Mouse (Mus musculus): ENCODE results near the gene Stx6. TPM values are rescaled to one million over a fixed set of nuclear protein-coding genes. Genes with fewer than 3 reads are reported as not detected.

Gene Stx6
- polyA plus RNA-seq, 1 experiment: 26.0 TPM

- peaks cover 12% of the 10 kb centered on the region for H3K36me3 ChIP-seq (ENCODE audit: control insufficient read depth, insufficient read depth)
- TF ChIP-seq MYOG (IDR thresholded peaks at IDR 0.05; ENCODE audit: control insufficient read depth in 1 of 3, insufficient read depth in 1 of 3, insufficient read length in 2 of 3, low read depth in 2 of 3) (no peak), MYOD1 (IDR thresholded peaks at IDR 0.05; ENCODE audit: control insufficient read depth in 1 of 3, insufficient read length in 2 of 3, low read depth in 2 of 3) (no peak), SRF (IDR thresholded peaks at IDR 0.05; ENCODE audit: control insufficient read depth, insufficient read length, low read depth) (no peak), POLR2AphosphoS2 (IDR thresholded peaks at IDR 0.05; ENCODE audit: insufficient read length, low read depth) (no peak), REST (IDR thresholded peaks at IDR 0.05; ENCODE audit: insufficient read depth, insufficient read length) (no peak), USF1 (IDR thresholded peaks at IDR 0.05; ENCODE audit: low read depth) (no peak), CEBPB (IDR thresholded peaks at IDR 0.05; ENCODE audit: insufficient read depth, poor library complexity, severe bottlenecking) (no peak), E2F4 (IDR thresholded peaks at IDR 0.05; ENCODE audit: insufficient read depth) (no peak), TCF3 (IDR thresholded peaks at IDR 0.05; ENCODE audit: insufficient read length, low read depth) (no peak), POLR2A (IDR thresholded peaks at IDR 0.05; ENCODE audit: insufficient read length, low read depth) (no peak), TCF12 (IDR thresholded peaks at IDR 0.05; ENCODE audit: insufficient read depth, poor library complexity, severe bottlenecking) (no peak), MAX (IDR thresholded peaks at IDR 0.05; ENCODE audit: low read depth) (no peak)
- no peaks in the 10 kb centered on the region for H3K79me2 ChIP-seq (ENCODE audit: control insufficient read depth, insufficient read depth)
- H3K4me3 ChIP-seq: no peak overlapping the region
- no peaks in the 10 kb centered on the region for H3K27me3 ChIP-seq (ENCODE audit: control insufficient read depth, insufficient read depth, insufficient read length)
- H3K4me2 ChIP-seq (ENCODE audit: low read depth): no peak overlapping the region
- no peak overlapping the region for H3ac ChIP-seq (ENCODE audit: control insufficient read depth, insufficient read length)
Measured at GRCm38 (mm10) chr1:155178192-155178924, 19.8 kb downstream of the Stx6 start.

DNA sequence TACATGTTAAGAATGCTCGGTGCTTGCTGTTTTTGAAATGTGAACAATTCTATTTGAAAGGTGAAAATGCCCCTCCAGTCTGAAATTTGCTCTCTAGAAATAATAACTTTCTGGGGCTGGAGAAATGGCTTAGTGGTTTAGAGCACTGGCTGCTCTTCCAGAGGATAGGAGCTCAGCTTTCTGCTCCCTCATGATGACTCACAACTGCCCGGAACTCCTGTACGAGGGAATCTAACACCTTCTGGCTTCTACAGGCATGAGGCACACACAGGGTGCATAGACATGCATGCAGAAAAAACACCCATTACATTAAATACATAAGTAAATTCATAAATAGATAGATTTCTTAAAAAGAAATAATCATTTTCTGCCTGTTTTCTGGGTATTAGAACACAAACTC, 25.7 kb downstream of the Stx6 start:
- H3K27me3 ChIP-seq (ENCODE audit: control insufficient read depth, insufficient read depth, insufficient read length): no peaks in the 10 kb centered on the region
- H3K4me2 ChIP-seq (ENCODE audit: low read depth): no peak overlapping the region
- H3ac ChIP-seq (ENCODE audit: control insufficient read depth, insufficient read length): no peak overlapping the region
- H3K36me3 ChIP-seq (ENCODE audit: control insufficient read depth, insufficient read depth): peaks cover 4% of the 10 kb centered on the region
- no peak overlapping the region for H3K4me3 ChIP-seq
- TF ChIP-seq TCF12 (IDR thresholded peaks at IDR 0.05; ENCODE audit: insufficient read depth, poor library complexity, severe bottlenecking) (no peak), TCF3 (IDR thresholded peaks at IDR 0.05; ENCODE audit: insufficient read length, low read depth) (no peak), CEBPB (IDR thresholded peaks at IDR 0.05; ENCODE audit: insufficient read depth, poor library complexity, severe bottlenecking) (no peak), MYOD1 (IDR thresholded peaks at IDR 0.05; ENCODE audit: control insufficient read depth in 1 of 3, insufficient read length in 2 of 3, low read depth in 2 of 3) (no peak), POLR2AphosphoS2 (IDR thresholded peaks at IDR 0.05; ENCODE audit: insufficient read length, low read depth) (no peak), MAX (IDR thresholded peaks at IDR 0.05; ENCODE audit: low read depth) (no peak), POLR2A (IDR thresholded peaks at IDR 0.05; ENCODE audit: insufficient read length, low read depth) (no peak), REST (IDR thresholded peaks at IDR 0.05; ENCODE audit: insufficient read depth, insufficient read length) (no peak)
- no peaks in the 10 kb centered on the region for H3K79me2 ChIP-seq (ENCODE audit: control insufficient read depth, insufficient read depth)

- TF ChIP-seq SRF (IDR thresholded peaks at IDR 0.05; ENCODE audit: control insufficient read depth, insufficient read length, low read depth) (no peak), MAX (IDR thresholded peaks at IDR 0.05; ENCODE audit: low read depth) (no peak), REST (IDR thresholded peaks at IDR 0.05; ENCODE audit: insufficient read depth, insufficient read length) (no peak), MYOG (IDR thresholded peaks at IDR 0.05; ENCODE audit: control insufficient read depth in 1 of 3, insufficient read depth in 1 of 3, insufficient read length in 2 of 3, low read depth in 2 of 3) (no peak), MYOD1 (IDR thresholded peaks at IDR 0.05; ENCODE audit: control insufficient read depth in 1 of 3, insufficient read length in 2 of 3, low read depth in 2 of 3) (no peak), POLR2AphosphoS2 (IDR thresholded peaks at IDR 0.05; ENCODE audit: insufficient read length, low read depth) (no peak)
- H3K4me2 ChIP-seq (ENCODE audit: low read depth): no peak overlapping the region
- H3ac ChIP-seq (ENCODE audit: control insufficient read depth, insufficient read length): no peak overlapping the region
- H3K4me3 ChIP-seq: no peak overlapping the region
- H3K36me3 ChIP-seq (ENCODE audit: control insufficient read depth, insufficient read depth): peaks cover 8% of the 10 kb centered on the region
- H3K27me3 ChIP-seq (ENCODE audit: control insufficient read depth, insufficient read depth, insufficient read length): no peaks in the 10 kb centered on the region
- no peaks in the 10 kb centered on the region for H3K79me2 ChIP-seq (ENCODE audit: control insufficient read depth, insufficient read depth)
Measured at GRCm38 (mm10) chr1:155188656-155189055, 30.1 kb downstream of the Stx6 start.

DNA sequence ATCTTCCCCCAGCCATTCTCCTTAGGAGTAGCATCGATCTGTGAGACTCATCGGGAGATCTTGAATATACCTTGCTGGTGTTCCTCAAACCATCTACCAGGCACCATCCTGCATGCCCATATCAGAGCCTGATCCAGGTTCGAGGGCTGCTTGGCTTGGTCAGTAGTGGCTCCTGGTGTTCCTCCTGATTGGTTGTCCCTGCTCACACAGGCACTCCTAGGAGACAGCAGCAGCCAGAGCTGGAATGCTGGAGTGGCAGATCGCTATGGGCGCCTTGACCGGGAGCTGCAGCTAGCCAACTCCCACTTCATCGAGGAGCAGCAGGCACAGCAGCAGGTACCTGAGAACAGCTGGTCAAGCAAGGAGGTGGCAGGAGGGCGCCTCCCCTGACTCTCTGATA, 32.7 kb downstream of the Stx6 start:
- no peak for TF ChIP-seq SRF (IDR thresholded peaks at IDR 0.05; ENCODE audit: control insufficient read depth, insufficient read length, low read depth)
- no peak for TF ChIP-seq E2F4 (IDR thresholded peaks at IDR 0.05; ENCODE audit: insufficient read depth)
- no peak for TF ChIP-seq CEBPB (IDR thresholded peaks at IDR 0.05; ENCODE audit: insufficient read depth, poor library complexity, severe bottlenecking)
- no peak for TF ChIP-seq MYOG (IDR thresholded peaks at IDR 0.05; ENCODE audit: control insufficient read depth in 1 of 3, insufficient read depth in 1 of 3, insufficient read length in 2 of 3, low read depth in 2 of 3)
- no peak for TF ChIP-seq MYOD1 (IDR thresholded peaks at IDR 0.05; ENCODE audit: control insufficient read depth in 1 of 3, insufficient read length in 2 of 3, low read depth in 2 of 3)
- no peak for TF ChIP-seq POLR2AphosphoS2 (IDR thresholded peaks at IDR 0.05; ENCODE audit: insufficient read length, low read depth)
- TF ChIP-seq TCF3 (IDR thresholded peaks at IDR 0.05; ENCODE audit: insufficient read length, low read depth): no peak
- no peak for TF ChIP-seq REST (IDR thresholded peaks at IDR 0.05; ENCODE audit: insufficient read depth, insufficient read length)
- no peak for TF ChIP-seq POLR2A (IDR thresholded peaks at IDR 0.05; ENCODE audit: insufficient read length, low read depth)
- TF ChIP-seq MAX (IDR thresholded peaks at IDR 0.05; ENCODE audit: low read depth): no peak
- TF ChIP-seq TCF12 (IDR thresholded peaks at IDR 0.05; ENCODE audit: insufficient read depth, poor library complexity, severe bottlenecking): no peak
- no peak for TF ChIP-seq USF1 (IDR thresholded peaks at IDR 0.05; ENCODE audit: low read depth)
- no peaks in the 10 kb centered on the region for H3K79me2 ChIP-seq (ENCODE audit: control insufficient read depth, insufficient read depth)

More for the DNA sequence above, 32.7 kb downstream of the Stx6 start:
- Histone ChIP-seq H3K36me3 (ENCODE audit: control insufficient read depth, insufficient read depth) (peaks cover 12% of the 10 kb centered on the region), H3K27me3 (ENCODE audit: control insufficient read depth, insufficient read depth, insufficient read length) (no peaks in the 10 kb centered on the region), H3K4me3 (no peak overlapping the region), H3K4me2 (ENCODE audit: low read depth) (no peak overlapping the region), H3ac (ENCODE audit: control insufficient read depth, insufficient read length) (no peak overlapping the region)
